Mouse (Mus musculus) fibroblast of lung, adult 2 months (primary cell): ENCODE results near the gene Kdm5b.

Source experiments
- DNase-seq: peaks from one replicate; pipeline ENCODE4 v3.0.0-alpha.2; 2011; ENCODE audit warnings: low read depth

Kdm5b gene

GRCm38 (mm10) chr1:134589676-134590075 lies 29.7 kb downstream of the Kdm5b start:
- DNase-seq, result no peak

DNA sequence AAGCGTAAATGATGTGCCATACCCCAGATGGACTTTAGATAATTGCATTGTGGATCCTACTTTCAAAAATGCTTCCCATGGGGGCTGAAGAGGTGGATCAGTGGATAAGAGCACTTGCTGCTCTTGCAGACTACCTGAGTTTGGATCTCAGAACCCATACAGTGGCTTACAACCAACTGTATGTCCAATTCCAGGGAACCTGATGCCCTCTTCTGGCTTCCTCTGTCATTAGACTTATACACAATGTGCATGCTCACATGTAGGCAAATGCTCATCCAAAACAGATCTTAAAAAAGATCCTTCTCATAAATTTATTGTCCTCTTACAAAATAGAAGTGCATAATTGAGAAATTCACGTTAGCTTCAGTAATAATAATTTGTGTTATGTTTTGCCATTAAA lies 31.8 kb downstream of the Kdm5b start:
- no peak for DNase-seq

DNA sequence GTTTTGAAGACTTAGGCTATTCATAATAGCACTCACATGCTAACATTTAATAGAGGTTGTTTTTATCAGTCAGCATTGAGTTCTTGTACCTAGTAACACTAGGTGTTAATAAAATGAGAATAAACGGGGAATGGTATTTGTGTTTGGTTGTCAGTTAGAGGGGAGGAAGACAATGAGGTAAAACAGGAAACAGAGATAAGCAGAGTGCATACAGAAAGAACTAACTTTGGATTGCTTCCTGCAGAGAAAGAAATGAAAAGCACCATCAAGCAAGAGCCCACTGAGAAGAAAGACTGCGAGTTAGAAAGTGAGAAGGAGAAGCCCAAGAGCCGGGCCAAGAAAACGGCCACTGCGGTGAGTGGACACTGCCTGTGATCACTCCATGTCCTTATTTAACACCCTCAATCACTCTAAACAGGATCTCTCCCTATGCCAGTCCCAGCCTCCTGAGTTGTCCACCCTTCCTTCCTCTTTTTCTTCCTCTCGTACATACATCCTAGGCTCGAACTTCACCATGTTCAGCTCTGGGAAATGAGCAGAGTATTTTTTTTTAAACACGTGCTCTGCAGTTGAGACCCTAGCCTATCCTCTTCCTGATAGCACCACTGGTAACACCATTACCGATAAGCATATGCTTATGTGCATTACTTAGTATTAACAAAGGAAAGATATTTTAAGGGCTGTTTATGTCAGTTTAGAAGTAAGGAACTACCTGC lies 37.5 kb downstream of the Kdm5b start:
- DNase-seq, result no peak

DNA sequence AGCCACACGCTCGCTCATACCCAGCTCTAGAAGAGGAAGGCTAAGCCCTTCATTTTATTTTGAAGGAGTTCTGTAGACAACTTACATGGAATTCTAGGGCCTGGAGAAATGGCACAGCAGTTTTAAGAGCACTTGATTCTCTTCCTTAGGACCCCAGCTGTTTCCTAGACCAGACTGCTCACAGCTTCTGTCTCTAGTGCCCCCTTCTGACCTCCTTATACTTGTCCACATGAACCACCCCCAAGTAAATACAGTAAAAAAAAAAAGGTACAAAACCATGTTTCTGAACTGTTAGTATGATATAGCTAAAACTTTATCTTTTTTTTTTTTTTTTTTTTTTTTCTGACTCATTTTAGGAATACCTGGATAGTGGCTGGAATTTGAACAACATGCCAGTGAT lies 44.1 kb downstream of the Kdm5b start:
- no peak for DNase-seq

- DNase-seq, result no peak
Measured at GRCm38 (mm10) chr1:134605670-134606069, 45.7 kb downstream of the Kdm5b start.

- no peak for DNase-seq
Measured at GRCm38 (mm10) chr1:134606381-134606780, 46.4 kb downstream of the Kdm5b start.

- DNase-seq, result no peak
Measured at GRCm38 (mm10) chr1:134607279-134607678, 47.3 kb downstream of the Kdm5b start.

GRCm38 (mm10) chr1:134609172-134609571 lies 49.2 kb downstream of the Kdm5b start:
- no peak for DNase-seq

GRCm38 (mm10) chr1:134614554-134614953 lies 54.6 kb downstream of the Kdm5b start:
- DNase-seq, result no peak

DNA sequence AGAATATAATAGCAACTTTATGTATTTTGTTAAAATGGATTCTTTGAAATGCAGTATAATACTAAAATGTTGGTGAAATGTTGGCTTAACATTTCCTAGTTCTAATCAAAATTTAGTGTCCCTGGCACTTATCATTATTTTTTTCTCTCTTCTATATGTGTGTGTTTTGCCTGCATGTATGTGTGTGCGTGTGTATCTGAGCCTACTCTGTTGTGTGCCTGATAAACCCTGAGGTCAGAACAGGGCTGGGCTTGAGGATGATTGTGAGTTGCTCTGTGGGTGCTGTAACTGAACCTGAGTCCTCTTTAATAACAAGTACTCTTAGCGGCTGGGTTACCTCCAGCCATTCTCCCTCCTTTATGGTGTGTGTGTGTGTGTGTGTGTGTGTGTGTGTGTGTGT lies 55.0 kb downstream of the Kdm5b start:
- no peak for DNase-seq

GRCm38 (mm10) chr1:134617656-134618055 lies 57.7 kb downstream of the Kdm5b start:
- DNase-seq, result no peak

- no peak for DNase-seq
Measured at GRCm38 (mm10) chr1:134625325-134625724, 65.4 kb downstream of the Kdm5b start.

DNA sequence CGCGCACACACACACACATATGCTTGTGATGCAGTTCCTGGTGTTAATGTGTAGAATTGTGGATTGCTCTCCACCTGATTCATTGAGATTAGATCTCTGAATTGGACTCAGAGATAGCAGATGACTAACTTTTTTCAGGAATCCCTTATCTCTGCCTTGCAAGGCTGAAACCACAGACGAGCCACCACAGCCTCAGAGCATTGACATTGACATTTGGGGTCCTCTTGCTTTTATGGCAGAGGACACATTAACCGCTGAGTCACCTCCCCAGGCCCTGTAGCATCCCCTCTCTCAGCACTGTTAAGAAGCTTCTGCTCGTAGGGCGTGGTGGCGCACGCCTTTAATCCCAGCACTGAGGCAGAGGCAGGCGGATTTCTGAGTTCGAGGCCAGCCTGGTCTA lies 69.5 kb downstream of the Kdm5b start:
- DNase-seq, result no peak

DNA sequence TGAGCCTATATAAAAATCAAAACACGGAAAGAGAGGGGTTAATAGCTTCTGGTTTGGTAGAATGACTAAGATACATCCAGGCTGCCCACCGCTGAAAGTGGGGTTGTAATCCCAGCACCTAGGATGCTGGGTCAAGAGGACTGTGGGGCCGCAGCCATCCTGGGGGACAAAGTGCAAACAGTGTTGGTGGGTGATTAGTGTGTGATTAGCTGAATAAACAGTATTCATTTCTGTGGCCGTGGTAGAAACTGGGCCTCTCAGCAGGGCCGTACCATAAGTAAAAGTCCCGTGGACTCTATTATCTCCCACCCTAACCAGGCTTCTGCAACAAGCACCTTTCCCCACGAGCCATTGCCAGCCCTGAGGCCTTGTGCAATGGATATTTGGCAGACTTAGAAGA lies 74.3 kb downstream of the Kdm5b start:
- DNase-seq, result no peak

GRCm38 (mm10) chr1:134636245-134636644 lies 76.3 kb downstream of the Kdm5b start:
- no peak for DNase-seq

DNA sequence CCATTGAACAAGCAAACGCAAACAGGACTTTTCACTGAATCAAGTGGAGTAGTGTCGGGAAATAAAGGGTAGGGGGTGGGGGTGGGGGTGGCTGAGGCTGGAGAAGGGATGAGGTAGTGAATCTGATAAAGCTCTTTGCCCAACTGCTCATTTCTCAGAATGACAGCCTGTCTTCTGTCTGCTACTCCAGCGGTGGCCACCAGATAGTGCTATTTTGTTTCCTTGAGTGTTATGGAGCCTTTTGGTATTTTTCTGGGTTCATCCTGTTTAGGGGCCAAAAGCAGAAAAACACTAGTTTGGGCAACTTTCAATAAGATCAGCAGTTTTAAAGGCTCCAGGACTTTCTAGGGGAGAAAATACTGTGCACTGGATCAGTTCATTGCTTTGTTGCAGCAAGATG lies 76.7 kb downstream of the Kdm5b start:
- no peak for DNase-seq

GRCm38 (mm10) chr1:134638041-134638440 lies 78.1 kb downstream of the Kdm5b start:
- DNase-seq, result no peak

DNA sequence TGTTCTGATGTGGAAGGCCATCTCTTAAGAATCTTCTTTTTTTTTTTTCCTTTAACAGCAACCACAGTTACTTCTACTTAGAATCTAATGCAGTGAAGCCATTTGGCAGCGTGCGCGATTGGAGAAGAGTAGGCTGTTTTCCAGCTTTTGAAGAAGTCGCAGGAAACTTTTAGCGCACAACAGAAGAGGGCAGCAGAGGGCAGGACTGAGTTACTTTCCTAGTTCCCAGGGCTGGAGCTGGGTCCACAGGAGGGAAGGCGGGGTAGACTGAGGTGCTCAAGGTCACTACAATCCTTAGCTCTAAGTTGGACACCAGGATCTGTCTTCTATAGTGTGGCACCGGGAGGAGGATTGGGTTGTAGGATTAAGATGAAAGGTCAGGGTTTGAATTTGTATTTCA lies 78.6 kb downstream of the Kdm5b start:
- DNase-seq, result peak; percentile 6

GRCm38 (mm10) chr1:134639460-134639859 lies 79.5 kb downstream of the Kdm5b start:
- no peak for DNase-seq

GRCm38 (mm10) chr1:134641507-134641906 lies 81.5 kb downstream of the Kdm5b start:
- DNase-seq, result no peak

DNA sequence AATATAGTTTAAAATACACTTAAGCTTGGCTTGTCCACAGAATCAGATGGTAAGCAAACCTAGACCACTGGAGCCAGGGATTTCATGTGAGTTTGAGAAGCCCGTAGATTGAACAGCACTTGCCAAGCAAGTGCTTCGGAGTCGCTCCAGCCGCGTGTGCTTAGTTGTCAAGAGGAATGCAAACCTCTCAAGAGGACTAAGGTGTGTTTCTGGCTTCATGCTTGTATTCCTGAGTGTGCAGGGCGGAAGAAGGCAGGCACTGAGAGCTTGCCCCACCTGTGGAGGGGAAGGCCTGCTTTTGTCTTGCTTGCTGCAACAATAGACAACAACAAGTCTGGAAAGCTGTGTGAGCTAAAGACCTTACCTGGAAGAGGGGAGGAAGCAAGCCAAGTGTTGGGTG lies 83.7 kb downstream of the Kdm5b start:
- no peak for DNase-seq

GRCm38 (mm10) chr1:134645408-134646200 lies 85.6 kb downstream of the Kdm5b start:
- DNase-seq, result no peak

GRCm38 (mm10) chr1:134646261-134646962 lies 86.4 kb downstream of the Kdm5b start, which contains the start of gene Syt2:
Gene Syt2 (plus strand): TSS chr1:134646677.
- no peak for DNase-seq
